Mouse (Mus musculus): ENCODE results near the gene Ugt8a.

GRCm38 (mm10) chr3:125887109-125887508 is 51.3 kb downstream of the Ugt8a start:
- TF ChIP-seq CTCF (IDR thresholded peaks at IDR 0.05) (no peak), POLR2A (IDR thresholded peaks at IDR 0.05; ENCODE audit: insufficient read depth, low read depth, low read length) (no peak)

Data from heart, adult 2 months (tissue).